Mouse (Mus musculus) heart, postnatal 0 days (tissue): ENCODE data around the gene 1810062G17Rik.

Source experiments
- CTCF ChIP-seq: IDR thresholded peaks from 2 replicates; pipeline ENCODE4 v1.5.1; 2016; ENCODE audit warnings: antibody characterized with exemption, control low read depth, low read depth
- EP300 ChIP-seq: IDR thresholded peaks from 2 replicates; pipeline ENCODE4 v1.6.1; 2016; ENCODE audit warnings: antibody characterized with exemption, low read depth

- TF ChIP-seq CTCF: no peak
- no peak for TF ChIP-seq EP300
Observed at GRCm38 (mm10) chr3:36491535-36491934, 15.8 kb downstream of the 1810062G17Rik start.
